ENCODE assay signal across 17 mouse cellular contexts in genomic region chr11:119947426-119947825, GRCm38 (mm10).
"Had no signal": no experiment of that assay in that cellular context is flagged by ENCODE, and none has a peak within 500 bp of the region (broad histone marks: within the 10 kb centered on the region; RNA-seq: fewer than 3 reads in every experiment).

No protein-coding gene starts in this region.

- ATAC-seq: inflammation-experienced regulatory T-cells, adult 6 months; intestine, embryonic 16.5 days had no signal

- H3K9me3 ChIP-seq: lung, embryonic 15.5 days had no signal

- H3K4me2 ChIP-seq: lung, embryonic 15.5 days; midbrain, embryonic 11.5 days had no signal

- DNase-seq: kidney, adult 2 months; kidney, postnatal 25 days; lung, adult 18-20 months; lung, postnatal 10 days; lung, postnatal 36 days; midbrain, embryonic 14.5 days; right cerebral cortex, adult 18-20 months; right cerebral cortex, postnatal 14 days; right cerebral cortex, postnatal 4 days; thymus, adult 2 months; thymus, postnatal 14 days; thymus, postnatal 4 days had no signal

- H3K27me3 ChIP-seq: lung, embryonic 15.5 days had no signal

- H3K4me3 ChIP-seq: lung, embryonic 15.5 days had no signal

- H3K36me3 ChIP-seq: lung, embryonic 15.5 days had no signal

- H3K9ac ChIP-seq: lung, embryonic 15.5 days had no signal

- H3K27ac ChIP-seq: kidney, postnatal 0 days; lung, embryonic 15.5 days had no signal
